Mouse (Mus musculus) monocyte, adult 2 months (primary cell): ENCODE results near the gene Thumpd2.
A peak's percentile ranks its signal among the peaks of the same experiment; 100 is the strongest.

Source experiments
- DNase-seq, 2 experiments: peaks; one replicate each; pipeline ENCODE4 v3.0.0; 2022; ENCODE audit warnings: low spot score in 2 of 2, low read depth in 1 of 2

Thumpd2 gene

GRCm38 (mm10) chr17:81035354-81035753, 29.5 kb downstream of the Thumpd2 start:
- DNase-seq: no peak

GRCm38 (mm10) chr17:81032957-81033356, 31.9 kb downstream of the Thumpd2 start:
- DNase-seq: no peak

- no peak for DNase-seq
Observed at GRCm38 (mm10) chr17:81031830-81032442, 32.9 kb downstream of the Thumpd2 start.

- no peak for DNase-seq
Observed at GRCm38 (mm10) chr17:81027331-81027730, 37.6 kb downstream of the Thumpd2 start.

GRCm38 (mm10) chr17:81017132-81017531, 47.8 kb downstream of the Thumpd2 start:
- DNase-seq: no peak

- DNase-seq: no peak
Observed at GRCm38 (mm10) chr17:81015814-81016447, 49.0 kb downstream of the Thumpd2 start.

- no peak for DNase-seq
Observed at GRCm38 (mm10) chr17:81010844-81011685, 53.8 kb downstream of the Thumpd2 start.

GRCm38 (mm10) chr17:81010199-81010598, 54.7 kb downstream of the Thumpd2 start:
- DNase-seq: no peak

- no peak for DNase-seq
Observed at GRCm38 (mm10) chr17:81009112-81009511, 55.8 kb downstream of the Thumpd2 start.

GRCm38 (mm10) chr17:81005292-81005691, 59.6 kb downstream of the Thumpd2 start:
- DNase-seq: no peak

GRCm38 (mm10) chr17:81004454-81004853, 60.4 kb downstream of the Thumpd2 start:
- DNase-seq: no peak

GRCm38 (mm10) chr17:81002130-81002529, 62.8 kb downstream of the Thumpd2 start:
- DNase-seq: no peak

GRCm38 (mm10) chr17:81001647-81002046, 63.2 kb downstream of the Thumpd2 start:
- no peak for DNase-seq

GRCm38 (mm10) chr17:81001010-81001409, 63.9 kb downstream of the Thumpd2 start:
- no peak for DNase-seq

GRCm38 (mm10) chr17:80998958-80999357, 65.9 kb downstream of the Thumpd2 start:
- DNase-seq: no peak

- no peak for DNase-seq
Observed at GRCm38 (mm10) chr17:80997226-80997625, 67.7 kb downstream of the Thumpd2 start.

- DNase-seq: no peak
Observed at GRCm38 (mm10) chr17:80991535-80992127, 73.3 kb downstream of the Thumpd2 start.

- no peak for DNase-seq
Observed at GRCm38 (mm10) chr17:80982976-80983375, 81.9 kb downstream of the Thumpd2 start.

- peak in 1 of 2 experiments; percentile 20 for DNase-seq
Observed at GRCm38 (mm10) chr17:80982412-80982787, 82.5 kb downstream of the Thumpd2 start.

- no peak for DNase-seq
Observed at GRCm38 (mm10) chr17:80981721-80982411, 83.0 kb downstream of the Thumpd2 start.

- no peak for DNase-seq
Observed at GRCm38 (mm10) chr17:80980096-80980495, 84.8 kb downstream of the Thumpd2 start.
